Mouse (Mus musculus): ENCODE measurements around the gene Mef2d.

GRCm38 (mm10) chr3:88209306-88209705 is 67.1 kb downstream of the Mef2d start:
- TF ChIP-seq POLR2A (IDR thresholded peaks at IDR 0.05; ENCODE audit: borderline replicate concordance, control insufficient read depth, low read depth, low read length) (no peak), CTCF (IDR thresholded peaks at IDR 0.05; ENCODE audit: control insufficient read depth, insufficient read depth, low read length) (no peak)

All from bone marrow, adult 2 months (tissue).